Mouse (Mus musculus): Measurements from ENCODE around the gene Xxylt1. TPM values are rescaled to one million over a fixed set of nuclear protein-coding genes. Genes with fewer than 3 reads are reported as not detected.

The Xxylt1 gene
- total and polyA plus RNA-seq, 3 experiments: 4.0 to 7.4 (median 5.6) TPM

DNA sequence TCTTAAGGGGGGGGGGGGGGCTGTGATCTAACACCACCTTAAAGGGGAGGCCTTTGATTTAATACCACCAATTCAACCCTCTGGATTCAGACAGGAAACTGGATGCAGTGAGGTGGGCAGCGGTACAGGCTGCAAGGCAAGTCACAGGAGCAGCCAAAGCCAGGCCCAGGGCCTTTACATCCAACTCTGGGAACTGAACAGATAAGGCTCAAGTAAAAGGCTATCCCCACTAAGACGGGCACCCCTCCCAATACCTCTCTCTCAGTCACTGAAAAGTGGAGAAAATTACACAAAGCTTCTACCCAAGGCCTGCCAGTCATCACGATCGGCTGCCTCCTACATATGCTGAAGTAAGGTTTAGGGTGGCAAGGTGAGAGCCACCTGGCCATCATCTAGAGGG, 21.5 kb downstream of the Xxylt1 start:
- ATAC-seq (ENCODE audit: extremely low read depth, insufficient number of reproducible peaks, low FRiP score, poor library complexity, severe bottlenecking): no peak
- Histone ChIP-seq H3K9me3 (replicated peaks) (no peaks in the 10 kb centered on the region), H3K4me3 (ENCODE audit: low read depth, low read length) (no peak overlapping the region), H3K27me3 (ENCODE audit: insufficient read depth, low read length) (no peaks in the 10 kb centered on the region), H3K4me1 (ENCODE audit: insufficient read depth, low read depth, low read length) (no peaks in the 10 kb centered on the region), H3K36me3 (replicated peaks) (peaks cover 38% of the 10 kb centered on the region)
- TF ChIP-seq GATA1 (IDR thresholded peaks at IDR 0.05; ENCODE audit: borderline replicate concordance, low read length) (no peak), CTCF (IDR thresholded peaks at IDR 0.05; ENCODE audit: low read depth, low read length) (no peak), TAL1 (conservative IDR thresholded peaks at IDR 0.05; ENCODE audit: low read depth, low read length) (no peak), POLR2AphosphoS5 (IDR thresholded peaks at IDR 0.05; ENCODE audit: insufficient replicate concordance, low read depth, low read length) (no peak), GATA2 (IDR thresholded peaks at IDR 0.05; ENCODE audit: borderline replicate concordance, low read depth, low read length) (no peak)
- DNase-seq (ENCODE audit: low spot score): no peak

DNA sequence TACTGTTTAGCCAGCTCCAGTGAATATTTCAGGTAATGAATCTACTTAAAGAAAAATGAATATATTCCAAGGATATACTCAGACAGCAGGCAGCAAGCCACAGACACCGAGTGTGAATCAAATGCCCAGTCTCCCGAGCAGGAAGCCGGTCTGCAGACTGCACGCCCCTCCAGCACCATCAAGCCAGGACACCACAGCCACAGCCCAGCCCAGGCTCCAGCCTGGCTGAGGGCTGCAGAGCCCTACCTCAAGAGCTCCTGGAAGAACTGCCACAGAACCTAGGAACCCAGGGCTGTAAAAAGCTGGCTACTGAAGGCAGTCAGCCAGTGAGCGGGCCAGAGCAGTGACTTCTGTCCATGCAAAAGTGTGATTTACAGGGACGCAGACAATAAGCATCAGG, 28.4 kb downstream of the Xxylt1 start:
- TF ChIP-seq GATA1 (IDR thresholded peaks at IDR 0.05; ENCODE audit: borderline replicate concordance, low read length): no peak
- Histone ChIP-seq H3K9me3 (replicated peaks) (no peaks in the 10 kb centered on the region), H3K27me3 (ENCODE audit: insufficient read depth, low read length) (no peaks in the 10 kb centered on the region), H3K4me3 (ENCODE audit: low read depth, low read length) (no peak overlapping the region), H3K4me1 (ENCODE audit: insufficient read depth, low read depth, low read length) (no peaks in the 10 kb centered on the region), H3K36me3 (replicated peaks) (peaks cover 49% of the 10 kb centered on the region)
- DNase-seq (ENCODE audit: low spot score) (no peak), ATAC-seq (ENCODE audit: extremely low read depth, insufficient number of reproducible peaks, low FRiP score, poor library complexity, severe bottlenecking) (no peak)

GRCm38 (mm10) chr16:31052177-31052726, 29.0 kb downstream of the Xxylt1 start:
- H3K4me1 ChIP-seq (ENCODE audit: insufficient read depth, low read depth, low read length): no peaks in the 10 kb centered on the region
- H3K36me3 ChIP-seq (replicated peaks): peaks cover 52% of the 10 kb centered on the region

GRCm38 (mm10) chr16:31050701-31051100, 30.5 kb downstream of the Xxylt1 start:
- ATAC-seq (ENCODE audit: extremely low read depth, insufficient number of reproducible peaks, low FRiP score, poor library complexity, severe bottlenecking) (no peak), DNase-seq (ENCODE audit: low spot score) (no peak)
- peaks cover 57% of the 10 kb centered on the region for H3K36me3 ChIP-seq (replicated peaks)
- no peak for TF ChIP-seq POLR2AphosphoS5 (IDR thresholded peaks at IDR 0.05; ENCODE audit: insufficient replicate concordance, low read depth, low read length)
- no peak for TF ChIP-seq GATA2 (IDR thresholded peaks at IDR 0.05; ENCODE audit: borderline replicate concordance, low read depth, low read length)
- no peak for TF ChIP-seq TAL1 (conservative IDR thresholded peaks at IDR 0.05; ENCODE audit: low read depth, low read length)
- TF ChIP-seq GATA1 (IDR thresholded peaks at IDR 0.05; ENCODE audit: borderline replicate concordance, low read length): no peak
- no peak for TF ChIP-seq CTCF (IDR thresholded peaks at IDR 0.05; ENCODE audit: low read depth, low read length)
- no peaks in the 10 kb centered on the region for H3K9me3 ChIP-seq (replicated peaks)
- no peaks in the 10 kb centered on the region for H3K27me3 ChIP-seq (ENCODE audit: insufficient read depth, low read length)
- no peaks in the 10 kb centered on the region for H3K4me1 ChIP-seq (ENCODE audit: insufficient read depth, low read depth, low read length)
- H3K4me3 ChIP-seq (ENCODE audit: low read depth, low read length): no peak overlapping the region

More at GRCm38 (mm10) chr16:31052177-31052726, 29.0 kb downstream of the Xxylt1 start:
- ATAC-seq (ENCODE audit: extremely low read depth, insufficient number of reproducible peaks, low FRiP score, poor library complexity, severe bottlenecking) (no peak), DNase-seq (ENCODE audit: low spot score) (no peak)
- H3K9me3 ChIP-seq (replicated peaks): no peaks in the 10 kb centered on the region
- H3K27me3 ChIP-seq (ENCODE audit: insufficient read depth, low read length): no peaks in the 10 kb centered on the region
- no peak overlapping the region for H3K4me3 ChIP-seq (ENCODE audit: low read depth, low read length)
- TF ChIP-seq TAL1 (conservative IDR thresholded peaks at IDR 0.05; ENCODE audit: low read depth, low read length): no peak
- TF ChIP-seq GATA1 (IDR thresholded peaks at IDR 0.05; ENCODE audit: borderline replicate concordance, low read length): no peak
- TF ChIP-seq CTCF (IDR thresholded peaks at IDR 0.05; ENCODE audit: low read depth, low read length): no peak
- TF ChIP-seq POLR2AphosphoS5 (IDR thresholded peaks at IDR 0.05; ENCODE audit: insufficient replicate concordance, low read depth, low read length): no peak
- TF ChIP-seq GATA2 (IDR thresholded peaks at IDR 0.05; ENCODE audit: borderline replicate concordance, low read depth, low read length): no peak

DNA sequence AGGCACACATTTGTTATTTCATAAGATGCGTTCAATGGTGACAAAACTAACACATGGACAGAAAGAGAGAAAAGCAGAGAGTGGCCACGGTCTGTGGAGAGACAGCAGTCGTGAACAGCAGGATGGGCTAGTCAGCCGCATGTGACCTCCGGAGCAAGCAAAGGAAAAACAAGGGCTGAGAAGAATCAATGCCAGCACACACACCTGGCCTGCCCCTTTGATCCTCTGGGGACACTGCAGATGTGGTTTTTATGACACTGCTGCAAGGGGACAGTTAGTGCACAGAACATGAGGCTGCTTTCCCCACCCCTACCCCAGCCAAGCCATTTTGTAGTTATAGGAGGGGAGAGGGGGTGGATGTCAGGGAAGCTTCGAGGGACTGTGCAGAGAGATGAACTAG, 33.0 kb downstream of the Xxylt1 start:
- TF ChIP-seq GATA2 (IDR thresholded peaks at IDR 0.05; ENCODE audit: borderline replicate concordance, low read depth, low read length) (no peak), CTCF (IDR thresholded peaks at IDR 0.05; ENCODE audit: low read depth, low read length) (no peak), GATA1 (IDR thresholded peaks at IDR 0.05; ENCODE audit: borderline replicate concordance, low read length) (no peak), POLR2AphosphoS5 (IDR thresholded peaks at IDR 0.05; ENCODE audit: insufficient replicate concordance, low read depth, low read length) (no peak), TAL1 (conservative IDR thresholded peaks at IDR 0.05; ENCODE audit: low read depth, low read length) (no peak)
- H3K9me3 ChIP-seq (replicated peaks): no peaks in the 10 kb centered on the region
- no peaks in the 10 kb centered on the region for H3K27me3 ChIP-seq (ENCODE audit: insufficient read depth, low read length)
- ATAC-seq (ENCODE audit: extremely low read depth, insufficient number of reproducible peaks, low FRiP score, poor library complexity, severe bottlenecking) (no peak), DNase-seq (ENCODE audit: low spot score) (no peak)
- H3K4me3 ChIP-seq (ENCODE audit: low read depth, low read length): no peak overlapping the region
- H3K4me1 ChIP-seq (ENCODE audit: insufficient read depth, low read depth, low read length): no peaks in the 10 kb centered on the region
- peaks cover 54% of the 10 kb centered on the region for H3K36me3 ChIP-seq (replicated peaks)

DNA sequence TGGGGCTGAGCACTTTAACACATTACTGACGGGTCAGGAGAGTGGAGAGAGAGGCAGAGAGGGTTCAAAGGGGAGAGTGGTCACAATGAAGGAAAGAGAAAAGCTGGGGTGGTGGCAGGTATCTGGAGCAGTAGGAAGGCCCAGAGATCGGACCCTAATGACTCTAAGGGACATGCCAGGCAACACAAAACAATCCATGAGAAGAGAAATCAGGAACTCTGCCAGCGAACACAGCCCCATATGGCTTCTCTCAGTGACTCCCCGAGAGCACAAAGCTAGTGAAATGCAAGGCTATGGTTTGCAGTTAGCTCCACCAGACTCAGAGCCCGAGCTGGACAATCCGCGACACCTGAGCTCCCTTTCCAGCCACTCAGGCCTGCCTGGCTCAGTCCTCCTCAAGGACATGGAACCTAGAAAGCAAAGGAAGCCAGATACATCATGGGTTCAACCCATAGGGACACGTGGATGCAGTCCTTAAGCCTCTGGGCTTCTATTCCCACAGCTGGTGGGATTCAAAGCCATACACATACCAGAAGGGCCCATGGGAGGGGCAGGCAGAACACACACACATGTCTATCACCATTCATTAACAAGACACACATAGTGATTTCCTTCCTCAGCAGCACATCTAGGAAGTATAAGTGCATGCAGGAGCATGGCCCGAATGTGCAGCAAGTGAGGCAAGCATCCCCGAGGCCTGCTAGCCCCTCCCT, 33.9 kb downstream of the Xxylt1 start:
- no peaks in the 10 kb centered on the region for H3K27me3 ChIP-seq (ENCODE audit: insufficient read depth, low read length)
- H3K4me1 ChIP-seq (ENCODE audit: insufficient read depth, low read depth, low read length): no peaks in the 10 kb centered on the region
- ATAC-seq (ENCODE audit: extremely low read depth, insufficient number of reproducible peaks, low FRiP score, poor library complexity, severe bottlenecking) (no peak), DNase-seq (ENCODE audit: low spot score) (no peak)
- TF ChIP-seq TAL1 (conservative IDR thresholded peaks at IDR 0.05; ENCODE audit: low read depth, low read length) (no peak), GATA2 (IDR thresholded peaks at IDR 0.05; ENCODE audit: borderline replicate concordance, low read depth, low read length) (no peak), CTCF (IDR thresholded peaks at IDR 0.05; ENCODE audit: low read depth, low read length) (no peak), GATA1 (IDR thresholded peaks at IDR 0.05; ENCODE audit: borderline replicate concordance, low read length) (no peak), POLR2AphosphoS5 (IDR thresholded peaks at IDR 0.05; ENCODE audit: insufficient replicate concordance, low read depth, low read length) (no peak)
- no peaks in the 10 kb centered on the region for H3K9me3 ChIP-seq (replicated peaks)
- no peak overlapping the region for H3K4me3 ChIP-seq (ENCODE audit: low read depth, low read length)
- peaks cover 59% of the 10 kb centered on the region for H3K36me3 ChIP-seq (replicated peaks)

Data from G1E (cell line).